Mouse (Mus musculus) G1E (cell line): Measurements from ENCODE around the gene Sec62.
A peak's percentile ranks its signal among the peaks of the same experiment; 100 is the strongest.

Experiments used
- CTCF ChIP-seq: IDR thresholded peaks from 2 replicates; pipeline ENCODE4 v1.5.1; 2012; ENCODE audit warnings: low read depth, low read length, inconsistent platforms, mixed read lengths
- GATA1 ChIP-seq: IDR thresholded peaks from 2 replicates; pipeline ENCODE4 v1.6.1; 2012; ENCODE audit warnings: borderline replicate concordance, low read length, inconsistent platforms, mixed read lengths
- GATA2 ChIP-seq: IDR thresholded peaks from 2 replicates; pipeline ENCODE4 v1.6.1; 2012; ENCODE audit warnings: low read depth, low read length, inconsistent platforms, borderline replicate concordance
- POLR2AphosphoS5 ChIP-seq: IDR thresholded peaks from 2 replicates; pipeline ENCODE4 v1.6.1; 2012; ENCODE audit warnings: low read depth, low read length, inconsistent platforms; ENCODE audit not compliant: insufficient replicate concordance
- TAL1 ChIP-seq: conservative IDR thresholded peaks from 2 replicates; pipeline ENCODE4 v1.6.1; 2012; ENCODE audit warnings: low read depth, low read length, inconsistent platforms, mixed read lengths

DNA sequence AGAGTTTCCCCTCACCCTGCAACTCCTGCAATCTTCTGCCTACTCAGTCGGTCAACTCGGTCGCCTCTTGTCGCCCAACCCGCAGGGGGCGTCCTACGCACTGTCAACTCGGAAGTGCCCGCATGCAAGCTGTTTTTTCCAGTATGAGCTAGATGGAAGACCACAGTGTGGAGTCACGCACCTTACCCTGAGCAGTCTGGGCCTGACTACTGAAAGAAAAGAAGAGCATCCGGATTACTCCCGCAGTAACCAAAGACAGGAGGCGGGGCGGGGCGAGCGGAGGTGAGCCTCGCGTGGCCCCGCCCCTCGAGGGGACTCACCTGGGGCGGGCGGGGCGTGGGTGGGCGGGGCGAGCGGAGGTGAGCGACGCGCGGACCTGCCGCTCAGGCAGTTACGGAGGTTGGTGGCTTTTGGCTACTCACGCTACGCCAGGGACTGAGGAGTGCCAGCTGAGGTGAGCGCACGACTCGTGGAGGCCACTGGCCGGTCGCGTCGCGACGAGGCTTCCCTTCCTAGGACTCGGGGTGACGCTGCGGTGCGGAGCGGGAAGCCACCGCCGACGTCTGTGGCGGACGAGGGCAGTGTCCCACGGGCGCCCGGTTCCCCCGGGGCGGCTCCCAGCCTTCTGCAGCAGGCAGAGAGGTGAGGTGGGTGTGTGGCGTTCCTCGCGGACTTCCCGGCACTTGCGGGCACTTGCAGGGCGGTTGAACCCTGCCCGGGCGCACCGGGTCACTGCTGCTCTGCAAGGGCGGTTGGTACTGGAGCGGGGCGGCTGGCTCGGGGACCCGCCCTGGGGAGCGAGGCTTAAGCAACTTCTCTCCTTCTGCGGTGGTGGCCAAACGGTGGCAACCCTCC lies 63.2 kb downstream of the Sec62 start, which contains the start of gene Gpr160:
- no peak for TF ChIP-seq GATA1
- 0 out of 2 replicates have a peak, but pooled peaks have one; percentile 11 for TF ChIP-seq CTCF
- TF ChIP-seq TAL1, result no peak
- TF ChIP-seq GATA2, result no peak
- TF ChIP-seq POLR2AphosphoS5, result no peak
